Mouse (Mus musculus): ENCODE results near the gene Glyatl3. TPM values are rescaled to one million over a fixed set of nuclear protein-coding genes. Genes with fewer than 3 reads are reported as not detected.

The Glyatl3 gene
- polyA plus RNA-seq, 1 experiment = not detected

GRCm38 (mm10) chr17:40855065-40855464 is 59.1 kb downstream of the Glyatl3 start:
- Histone ChIP-seq H3K4me3 (ENCODE audit: insufficient read depth, low read depth, low read length) (no peak overlapping the region), H3K36me3 (ENCODE audit: control insufficient read depth, insufficient read depth, low read length) (no peaks in the 10 kb centered on the region), H3K4me1 (ENCODE audit: control insufficient read depth, insufficient read depth, low read length) (no peaks in the 10 kb centered on the region), H3K27me3 (replicated peaks; ENCODE audit: control insufficient read depth, insufficient read depth, low read length) (no peaks in the 10 kb centered on the region), H3K27ac (ENCODE audit: insufficient read depth, low read depth, low read length) (no peak overlapping the region)
- TF ChIP-seq CTCF (conservative IDR thresholded peaks at IDR 0.05; ENCODE audit: insufficient read depth, insufficient read length, low read depth, low read length) (no peak), POLR2A (IDR thresholded peaks at IDR 0.05; ENCODE audit: low read depth, low read length) (no peak)
- DNase-seq = no peak

Other genes with a start within 250 kb of the Glyatl3 start
- not detected in 2 replicates for gene Esp1, start 187.2 kb downstream of the Glyatl3 start, polyA plus RNA-seq (2012; rRNA removed)
- gene Crisp2, start 107.3 kb downstream of the Glyatl3 start, polyA plus RNA-seq (2012; rRNA removed) = 0.20 and 0.54 TPM in 2 replicates
- gene Rhag, start 103.2 kb downstream of the Glyatl3 start, polyA plus RNA-seq (2012; rRNA removed) = not detected in 2 replicates
- 2.9 and 3.7 TPM in 2 replicates for gene 9130008F23Rik, start 33.8 kb downstream of the Glyatl3 start, polyA plus RNA-seq (2012; rRNA removed)
- gene Mut, start 20.3 kb upstream of the Glyatl3 start, polyA plus RNA-seq (2012; rRNA removed) = 60.7 and 73.0 TPM in 2 replicates
- 0.56 and 1.0 TPM in 2 replicates for gene Cenpq, start 20.7 kb upstream of the Glyatl3 start, polyA plus RNA-seq (2012; rRNA removed)